Mouse (Mus musculus) gastrocnemius, adult 18-20 months (tissue): ENCODE data around the gene Kcnn1. TPM values are rescaled to one million over a fixed set of nuclear protein-coding genes. Genes with fewer than 3 reads are reported as not detected.
"Not testable (repeated sequence)": the region's sequence is repeated elsewhere in the genome, so short reads cannot be mapped to it uniquely, and the experiment has no call there.

Source experiments
- DNase-seq: peaks from one replicate; pipeline ENCODE4 v3.0.0; 2021; ENCODE audit warnings: low spot score
- total RNA-seq, 2 experiments: library from RNA; stranded (reverse); gene quantifications; 2 replicates each; pipeline ENCODE4 v1.2.3; 2021

Kcnn1 gene
- total RNA-seq, 2 experiments from 2014 or later = 18.2 to 21.1 TPM

- no peak for DNase-seq
These were observed 19.8 kb downstream of the Kcnn1 start for GRCm38 (mm10) chr8:70843214-70843773.

GRCm38 (mm10) chr8:70842484-70842883 is 20.6 kb downstream of the Kcnn1 start:
- DNase-seq = no peak

- DNase-seq = peak; percentile 94
These were observed 21.6 kb downstream of the Kcnn1 start for GRCm38 (mm10) chr8:70841147-70842072.

- DNase-seq = no peak
These were observed 22.5 kb downstream of the Kcnn1 start for GRCm38 (mm10) chr8:70840590-70840989.

GRCm38 (mm10) chr8:70839408-70840351 is 23.4 kb downstream of the Kcnn1 start, which contains the start of gene Arrdc2:
Gene Arrdc2, minus strand, starts transcription at chr8:70839720.
- DNase-seq = peak; percentile 100

- peak; percentile 57 for DNase-seq
These were observed 24.2 kb downstream of the Kcnn1 start for GRCm38 (mm10) chr8:70838654-70839407.

GRCm38 (mm10) chr8:70836666-70837065 is 26.4 kb downstream of the Kcnn1 start:
- no peak for DNase-seq

- DNase-seq = peak; percentile 83
These were observed 29.0 kb downstream of the Kcnn1 start for GRCm38 (mm10) chr8:70834071-70834470.

- DNase-seq = peak; percentile 95
These were observed 29.5 kb downstream of the Kcnn1 start for GRCm38 (mm10) chr8:70833520-70833919.

- DNase-seq = peak; percentile 56
These were observed 30.0 kb downstream of the Kcnn1 start for GRCm38 (mm10) chr8:70833018-70833482.

GRCm38 (mm10) chr8:70832371-70832770 is 30.7 kb downstream of the Kcnn1 start:
- DNase-seq = peak; percentile 83

- peak; percentile 89 for DNase-seq
These were observed 31.5 kb downstream of the Kcnn1 start for GRCm38 (mm10) chr8:70831517-70831916.

- no peak for DNase-seq
These were observed 35.3 kb downstream of the Kcnn1 start for GRCm38 (mm10) chr8:70827796-70828195.

GRCm38 (mm10) chr8:70827010-70827409 is 36.0 kb downstream of the Kcnn1 start:
- no peak for DNase-seq

- DNase-seq = peak; percentile 73
These were observed 37.2 kb downstream of the Kcnn1 start for GRCm38 (mm10) chr8:70825816-70826215.

- DNase-seq = peak; percentile 61
These were observed 39.3 kb downstream of the Kcnn1 start for GRCm38 (mm10) chr8:70823802-70824201.

GRCm38 (mm10) chr8:70822594-70822993 is 40.5 kb downstream of the Kcnn1 start:
- DNase-seq = not testable (repeated sequence)

- DNase-seq = no peak
These were observed 41.1 kb downstream of the Kcnn1 start for GRCm38 (mm10) chr8:70821992-70822391.

GRCm38 (mm10) chr8:70821399-70821962 is 41.6 kb downstream of the Kcnn1 start:
- DNase-seq = peak; percentile 80
